Mouse (Mus musculus) heart, postnatal 0 days (tissue): Measurements from ENCODE around the gene Pdcd1lg2.

Source experiments
- CTCF ChIP-seq: IDR thresholded peaks from 2 replicates; pipeline ENCODE4 v1.5.1; 2016; ENCODE audit warnings: antibody characterized with exemption, control low read depth, low read depth
- EP300 ChIP-seq: IDR thresholded peaks from 2 replicates; pipeline ENCODE4 v1.6.1; 2016; ENCODE audit warnings: antibody characterized with exemption, low read depth

- TF ChIP-seq CTCF (no peak), EP300 (no peak)
Measured at GRCm38 (mm10) chr19:29505617-29506016, 94.9 kb downstream of the Pdcd1lg2 start.
